Mouse (Mus musculus): ENCODE measurements around the gene Blvrb.
"Not testable (repeated sequence)": the region's sequence is repeated elsewhere in the genome, so short reads cannot be mapped to it uniquely, and the experiment has no call there.

Blvrb gene

GRCm38 (mm10) chr7:27480506-27480905 lies 32.7 kb downstream of the Blvrb start:
- CTCF ChIA-PET: no interaction called here

GRCm38 (mm10) chr7:27480927-27481626 lies 33.3 kb downstream of the Blvrb start:
- CTCF ChIA-PET: no interaction called here

- CTCF ChIA-PET: no interaction called here
Observed at GRCm38 (mm10) chr7:27481627-27481969, 33.8 kb downstream of the Blvrb start.

GRCm38 (mm10) chr7:27483860-27484259 lies 36.1 kb downstream of the Blvrb start:
- CTCF ChIA-PET: no interaction called here

- CTCF ChIA-PET: interaction anchor here (0.7 kb wide), 1 partner anchor 43 kb away, joined by 13 read pairs; no protein-coding TSS in a partner anchor
Observed at GRCm38 (mm10) chr7:27486102-27486769, 38.5 kb downstream of the Blvrb start.

- CTCF ChIA-PET: interaction anchor here (0.7 to 1.6 kb wide), 2 partner anchors 14 to 44 kb away, joined by 5 to 13 read pairs; no protein-coding TSS in a partner anchor
Observed at GRCm38 (mm10) chr7:27486770-27487697, 39.3 kb downstream of the Blvrb start, which contains the start of gene Sertad1. TSS of gene Sertad1 (plus strand) at chr7:27486910.

GRCm38 (mm10) chr7:27487740-27488268 lies 40.0 kb downstream of the Blvrb start:
- CTCF ChIA-PET: interaction anchor here (0.6 to 1.6 kb wide), 2 partner anchors 10 to 15 kb away, joined by 4 to 5 read pairs; no protein-coding TSS in a partner anchor

- CTCF ChIA-PET: no interaction called here
Observed at GRCm38 (mm10) chr7:27489270-27489869, 41.6 kb downstream of the Blvrb start.

- CTCF ChIA-PET: interaction anchor here (0.6 to 2.1 kb wide), 2 partner anchors 52 to 187 kb away, joined by 6 to 8 read pairs; no protein-coding TSS in a partner anchor
Observed at GRCm38 (mm10) chr7:27490227-27490542, 42.4 kb downstream of the Blvrb start.

- CTCF ChIA-PET: interaction anchor here (0.6 to 2.1 kb wide), 3 partner anchors 52 to 195 kb away, joined by 3 to 8 read pairs (median 6); no protein-coding TSS in a partner anchor
Observed at GRCm38 (mm10) chr7:27490543-27491329, 43.0 kb downstream of the Blvrb start.

- CTCF ChIA-PET: interaction anchor here (0.5 to 2.1 kb wide), 2 partner anchors 53 to 234 kb away, joined by 3 to 6 read pairs; partner anchors contain the start of gene Numbl
Observed at GRCm38 (mm10) chr7:27491856-27492255, 44.1 kb downstream of the Blvrb start.

- CTCF ChIA-PET: no interaction called here
Observed at GRCm38 (mm10) chr7:27493022-27493421, 45.2 kb downstream of the Blvrb start.

- CTCF ChIA-PET: no interaction called here
Observed at GRCm38 (mm10) chr7:27493450-27493849, 45.7 kb downstream of the Blvrb start.

- CTCF ChIA-PET: not testable (repeated sequence)
Observed at GRCm38 (mm10) chr7:27494659-27495367, 47.0 kb downstream of the Blvrb start.

- CTCF ChIA-PET: no interaction called here
Observed at GRCm38 (mm10) chr7:27499036-27499435, 51.3 kb downstream of the Blvrb start, which contains the start of gene Prx. TSS of gene Prx (plus strand) at chr7:27499324.

- CTCF ChIA-PET: no interaction called here
Observed at GRCm38 (mm10) chr7:27501620-27502019, 53.8 kb downstream of the Blvrb start.

- CTCF ChIA-PET: interaction anchor here (0.6 to 0.7 kb wide), 2 partner anchors 50 to 784 kb away, joined by 3 to 7 read pairs; no protein-coding TSS in a partner anchor
Observed at GRCm38 (mm10) chr7:27506765-27507370, 59.1 kb downstream of the Blvrb start.

- CTCF ChIA-PET: interaction anchor here (0.6 to 1.2 kb wide), 6 partner anchors 19 to 783 kb away, joined by 3 to 7 read pairs (median 3); no protein-coding TSS in a partner anchor
Observed at GRCm38 (mm10) chr7:27507711-27508647, 60.2 kb downstream of the Blvrb start.

Measured in spleen, embryonic (tissue).